Mouse (Mus musculus) forebrain, embryonic 14.5 days (tissue): ENCODE measurements at regions not wholly inside any gene's neighbourhood (a gene's known extent, or its start where the extent isn't known, plus 50 kb on each side); places are given as distances from the start of the nearest gene placed in this dataset.

Experiments
- ATAC-seq: fragments of 200-750 bp; cut with Nextera tagmentation; 2 replicates; pipeline ENCODE4 v1.8.0; 2017; ENCODE audit warnings: mild to moderate bottlenecking, moderate library complexity
- DNase-seq: peaks from one replicate; pipeline ENCODE4 v3.0.0-alpha.2; 2015; ENCODE audit warnings: low spot score
- H3K27ac ChIP-seq: fragments of 300-500 bp; sonication (generic); 2 replicates; pipeline ENCODE4 v1.5.1; 2014; ENCODE audit warnings: low read depth, mild to moderate bottlenecking, control low read depth, low read length, moderate library complexity
- H3K27me3 ChIP-seq: fragments of 300-500 bp; sonication (generic); replicated peaks from 2 replicates; pipeline ENCODE4 v1.6.1; 2014; ENCODE audit warnings: low read length, control low read depth, mixed read lengths; ENCODE audit not compliant: control insufficient read depth, insufficient read depth
- H3K36me3 ChIP-seq: fragments of 300-500 bp; sonication (generic); 2 replicates; pipeline ENCODE4 v1.6.1; 2014; ENCODE audit warnings: low read length, control low read depth; ENCODE audit not compliant: control insufficient read depth, insufficient read depth
- H3K4me1 ChIP-seq: fragments of 300-500 bp; sonication (generic); 2 replicates; pipeline ENCODE4 v1.6.1; 2014; ENCODE audit warnings: antibody characterized with exemption, low read length, control low read depth; ENCODE audit not compliant: control insufficient read depth, insufficient read depth
- H3K4me2 ChIP-seq: fragments of 300-500 bp; sonication (generic); 2 replicates; pipeline ENCODE4 v1.6.1; 2014; ENCODE audit warnings: mild to moderate bottlenecking, control low read depth, low read length
- H3K4me3 ChIP-seq: fragments of 300-500 bp; sonication (generic); 2 replicates; pipeline ENCODE4 v1.5.1; 2014; ENCODE audit warnings: low read depth, low read length, control low read depth
- H3K9ac ChIP-seq: fragments of 300-500 bp; sonication (generic); 2 replicates; pipeline ENCODE4 v1.6.1; 2014; ENCODE audit warnings: mild to moderate bottlenecking, low read length, control low read depth, moderate library complexity
- H3K9me3 ChIP-seq: fragments of 300-500 bp; sonication (generic); replicated peaks from 2 replicates; pipeline ENCODE4 v1.6.1; 2016; ENCODE audit warnings: low read length, control low read depth, mixed read lengths; ENCODE audit not compliant: control insufficient read depth
- WGBS: fragments of 180-500 bp; shearing (Covaris S2); extraction: QIAGEN DNeasy Blood & Tissue Kit; methylation state at CpG from one replicate; pipeline ENCODE4 v1.1.7; 2014; 5-methylcytosine and 5-hydroxymethylcytosine counted together

GRCm38 (mm10) chr1:61139984-61140648 lies 162.4 kb downstream of the Icos start:
- Histone ChIP-seq H3K4me1 (peaks cover 46% of the 10 kb centered on the region), H3K4me3 (no peak overlapping the region), H3K9me3 (no peaks in the 10 kb centered on the region), H3K36me3 (no peaks in the 10 kb centered on the region), H3K9ac (no peak overlapping the region), H3K27me3 (no peaks in the 10 kb centered on the region), H3K27ac (peak overlapping the region; percentile 65), H3K4me2 (no peak overlapping the region)
- WGBS = 35% methylated on average over 10 of the region's 10 CpGs
- ATAC-seq (peak; percentile 45), DNase-seq (peak; percentile 14)

GRCm38 (mm10) chr1:61140870-61141591 lies 163.3 kb downstream of the Icos start:
- Histone ChIP-seq H3K27ac (no peak overlapping the region; the same call in 1 of the 2 replicates), H3K36me3 (no peaks in the 10 kb centered on the region), H3K27me3 (no peaks in the 10 kb centered on the region), H3K9ac (no peak overlapping the region), H3K4me3 (no peak overlapping the region), H3K4me2 (no peak overlapping the region), H3K4me1 (peaks cover 55% of the 10 kb centered on the region), H3K9me3 (no peaks in the 10 kb centered on the region)
- ATAC-seq (no peak), DNase-seq (peak; percentile 9)
- 16% methylated on average over 9 of the region's 9 CpGs for WGBS

- DNase-seq = no peak
- peaks cover 61% of the 10 kb centered on the region for H3K4me1 ChIP-seq
- H3K9ac ChIP-seq = no peak overlapping the region
- no peak overlapping the region for H3K4me3 ChIP-seq
- no peak overlapping the region for H3K4me2 ChIP-seq
- no peaks in the 10 kb centered on the region for H3K27me3 ChIP-seq
- no peaks in the 10 kb centered on the region for H3K36me3 ChIP-seq
- ATAC-seq = no peak
- H3K9me3 ChIP-seq = no peaks in the 10 kb centered on the region
- H3K27ac ChIP-seq = no peak overlapping the region
- 51% methylated on average over 2 of the region's 2 CpGs for WGBS
Observed at GRCm38 (mm10) chr1:61141592-61141930, 163.8 kb downstream of the Icos start.

DNA sequence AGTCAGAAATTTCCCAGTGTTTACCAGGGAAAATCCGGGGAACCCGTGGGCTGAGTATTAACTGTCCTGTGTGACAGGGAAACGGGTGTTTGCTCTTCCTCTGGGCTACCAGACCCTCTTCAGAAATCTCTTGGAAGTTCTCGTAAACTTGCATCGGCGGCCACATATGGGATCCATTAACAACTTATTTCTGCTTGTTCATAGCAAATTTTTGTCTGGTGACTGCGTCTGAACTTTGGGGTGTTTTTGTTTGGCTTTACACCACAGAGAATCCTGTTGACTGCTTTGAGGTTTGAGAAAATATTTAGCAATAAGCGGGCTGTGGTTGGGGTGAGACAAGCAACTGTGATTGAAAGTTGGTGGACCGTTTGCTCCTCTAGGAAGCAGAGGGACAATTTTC lies 164.2 kb downstream of the Icos start:
- DNase-seq = peak; percentile 14
- Histone ChIP-seq H3K4me2 (no peak overlapping the region), H3K27me3 (no peaks in the 10 kb centered on the region), H3K4me3 (no peak overlapping the region), H3K27ac (no peak overlapping the region), H3K9ac (no peak overlapping the region), H3K4me1 (peaks cover 61% of the 10 kb centered on the region), H3K9me3 (no peaks in the 10 kb centered on the region), H3K36me3 (no peaks in the 10 kb centered on the region)
- WGBS = 62% methylated on average over 9 of the region's 9 CpGs
- no peak for ATAC-seq

DNA sequence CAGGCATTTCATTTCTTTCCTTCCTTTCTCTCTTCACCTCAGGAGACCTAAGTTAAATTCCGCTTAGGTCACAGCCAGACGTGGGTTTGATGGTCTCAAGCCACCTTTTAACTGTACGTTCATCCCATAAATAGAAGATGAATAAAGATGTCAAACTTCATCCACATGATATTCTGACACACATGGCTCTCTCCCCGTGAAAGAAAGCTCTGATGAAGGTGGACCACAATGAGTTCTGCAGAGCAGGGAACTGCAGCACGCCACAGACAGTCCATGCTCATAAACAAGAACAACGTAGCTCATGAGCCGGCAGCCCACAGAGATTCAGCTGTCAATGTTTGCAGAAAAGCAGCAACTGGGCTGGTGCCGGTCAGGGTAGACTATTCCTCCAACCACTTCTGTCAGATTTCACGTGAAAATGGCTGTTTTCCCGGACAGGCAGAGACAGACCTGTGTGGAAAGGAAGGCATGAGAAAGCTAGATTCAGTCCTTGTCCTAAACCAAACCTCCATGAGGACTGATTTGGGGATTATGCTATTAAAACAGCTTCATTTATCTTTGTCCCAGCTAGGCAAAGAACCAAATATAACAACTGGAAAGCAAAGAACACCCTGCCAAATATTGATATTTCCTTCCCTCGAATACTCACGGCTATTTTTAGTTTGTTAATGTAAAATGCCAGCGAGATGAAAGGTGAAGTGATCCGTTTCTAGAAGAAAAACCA lies 165.5 kb downstream of the Icos start:
- ATAC-seq = no peak
- H3K4me1 ChIP-seq = peaks cover 61% of the 10 kb centered on the region
- H3K9me3 ChIP-seq = no peaks in the 10 kb centered on the region
- DNase-seq = peak; percentile 37
- no peak overlapping the region for H3K4me3 ChIP-seq
- H3K4me2 ChIP-seq = no peak overlapping the region
- 0 out of 2 replicates have a peak overlapping the region, but pooled peaks have one; percentile 28 for H3K27ac ChIP-seq
- no peaks in the 10 kb centered on the region for H3K27me3 ChIP-seq
- H3K36me3 ChIP-seq = no peaks in the 10 kb centered on the region
- 33% methylated on average over 14 of the region's 14 CpGs for WGBS
- no peak overlapping the region for H3K9ac ChIP-seq

GRCm38 (mm10) chr1:61143754-61144066 lies 166.0 kb downstream of the Icos start:
- no peak overlapping the region for H3K4me2 ChIP-seq
- no peak overlapping the region for H3K27ac ChIP-seq
- ATAC-seq (no peak), DNase-seq (peak; percentile 29)
- H3K4me1 ChIP-seq = peaks cover 61% of the 10 kb centered on the region
- no peak overlapping the region for H3K9ac ChIP-seq
- H3K9me3 ChIP-seq = no peaks in the 10 kb centered on the region
- no peaks in the 10 kb centered on the region for H3K27me3 ChIP-seq
- 48% methylated on average over 8 of the region's 8 CpGs for WGBS
- H3K36me3 ChIP-seq = no peaks in the 10 kb centered on the region
- no peak overlapping the region for H3K4me3 ChIP-seq

DNA sequence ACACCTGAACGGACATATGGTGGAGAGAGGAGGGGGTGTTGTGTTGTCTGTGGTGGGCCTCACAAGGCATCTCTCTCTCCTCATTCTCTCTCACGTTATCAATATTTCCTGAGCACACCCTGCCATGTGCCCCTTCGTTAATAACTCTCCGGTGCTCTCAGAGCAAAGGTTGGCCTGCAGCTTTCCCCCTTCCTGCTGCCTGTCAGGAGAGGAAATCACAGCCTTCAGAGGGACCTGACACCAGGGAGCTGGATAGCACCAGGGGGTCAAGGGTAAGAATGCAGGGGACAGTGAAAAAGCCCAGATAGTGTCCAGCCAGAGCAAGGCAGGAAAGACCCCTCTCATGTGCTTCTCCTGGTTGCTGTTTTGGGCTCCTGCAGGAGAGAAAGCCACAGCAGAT lies 167.3 kb downstream of the Icos start:
- Histone ChIP-seq H3K27ac (peak overlapping the region; percentile 60), H3K9ac (no peak overlapping the region), H3K27me3 (no peaks in the 10 kb centered on the region), H3K36me3 (no peaks in the 10 kb centered on the region), H3K4me2 (peak overlapping the region; percentile 25; the same call in 1 of the 2 replicates), H3K4me3 (no peak overlapping the region), H3K9me3 (no peaks in the 10 kb centered on the region), H3K4me1 (peaks cover 55% of the 10 kb centered on the region)
- 44% methylated on average over 4 of the region's 4 CpGs for WGBS
- no peak for ATAC-seq
- no peak for DNase-seq

DNA sequence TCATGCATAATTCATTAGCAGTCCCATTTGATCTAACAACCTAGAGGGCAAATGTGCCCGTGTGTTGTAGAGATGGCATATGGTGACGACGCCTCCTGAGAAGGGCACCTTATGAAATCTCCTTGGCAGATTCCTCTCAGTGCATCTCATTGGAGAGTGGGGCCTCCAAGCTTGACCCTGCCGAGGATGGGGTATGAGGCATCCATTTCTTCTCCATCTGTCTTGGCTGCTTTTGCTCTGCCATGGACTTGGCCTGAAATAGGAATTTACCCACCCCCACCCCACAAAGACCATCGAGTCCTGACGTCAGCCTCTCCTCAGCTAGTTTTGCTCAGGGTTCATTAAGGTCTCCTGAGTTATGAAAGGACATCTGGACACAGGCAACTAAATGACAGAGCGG lies 167.8 kb downstream of the Icos start:
- DNase-seq (peak; percentile 64), ATAC-seq (peak; percentile 45)
- Histone ChIP-seq H3K27ac (no peak overlapping the region), H3K9ac (no peak overlapping the region), H3K36me3 (no peaks in the 10 kb centered on the region), H3K9me3 (no peaks in the 10 kb centered on the region), H3K4me2 (peak overlapping the region; percentile 25; the same call in 1 of the 2 replicates), H3K27me3 (no peaks in the 10 kb centered on the region), H3K4me1 (peaks cover 50% of the 10 kb centered on the region), H3K4me3 (no peak overlapping the region)
- WGBS = 34% methylated on average over 7 of the region's 7 CpGs
